Mouse (Mus musculus) effector memory CD4-positive, alpha-beta T cell, adult 7 months (primary cell): ENCODE data around the gene Borcs6. TPM values are rescaled to one million over a fixed set of nuclear protein-coding genes. Genes with fewer than 3 reads are reported as not detected.

Source experiments
- polyA plus RNA-seq: library from polyadenylated mRNA; unstranded; fragments of 100-300 nt; shearing (Covaris generic); gene quantifications from one replicate; pipeline ENCODE4 v1.2.1, GENCODE M21; 2017

Borcs6 gene
- polyA plus RNA-seq = 5.9 TPM

GRCm38 (mm10) chr11:69059357-69059974, at the start of gene Borcs6:
TSS of gene Borcs6 (plus strand) at chr11:69059717.

DNA sequence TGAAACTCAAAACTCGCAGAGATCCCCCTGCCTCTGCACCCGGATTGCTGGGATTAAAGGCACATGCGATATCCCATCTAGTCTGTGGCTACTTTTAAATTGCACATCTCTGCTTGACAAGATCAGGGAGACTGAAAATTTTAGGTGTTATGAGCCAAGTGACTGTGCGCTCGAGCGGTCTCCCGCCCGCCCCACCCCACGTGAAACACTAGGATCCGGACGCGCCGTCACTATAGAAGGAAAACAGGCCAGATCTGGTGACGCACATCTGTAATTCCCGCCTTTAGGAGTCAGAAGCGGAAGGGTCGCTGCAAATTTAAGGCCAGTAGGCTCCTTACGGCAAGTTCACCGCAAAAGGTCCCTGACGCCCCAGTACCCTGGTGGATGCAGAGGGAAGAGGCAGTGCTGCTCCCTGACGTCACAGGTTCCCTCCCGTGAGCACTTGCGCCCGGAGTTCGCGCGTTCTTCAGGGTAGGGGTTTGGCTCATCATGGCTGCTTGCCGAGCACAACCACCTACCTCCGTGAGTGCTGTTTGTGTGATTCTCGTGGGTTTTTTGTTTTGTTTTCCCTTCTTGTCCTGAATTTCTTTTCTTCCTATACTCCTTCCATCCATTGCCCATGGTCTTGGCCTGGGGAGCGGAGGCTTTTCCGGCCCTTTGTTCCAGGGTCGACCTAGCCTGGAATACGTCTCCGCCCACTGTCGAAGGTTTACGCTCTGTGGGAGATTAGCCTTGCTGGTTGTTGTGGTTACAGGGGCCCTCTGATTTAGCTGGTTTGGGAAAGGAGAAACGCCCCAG, 43.7 kb upstream of the Borcs6 start, which contains the start of gene Ctc1:
TSS of gene Ctc1 (plus strand) at position 268 of the 798 bp plus-strand sequence.

DNA sequence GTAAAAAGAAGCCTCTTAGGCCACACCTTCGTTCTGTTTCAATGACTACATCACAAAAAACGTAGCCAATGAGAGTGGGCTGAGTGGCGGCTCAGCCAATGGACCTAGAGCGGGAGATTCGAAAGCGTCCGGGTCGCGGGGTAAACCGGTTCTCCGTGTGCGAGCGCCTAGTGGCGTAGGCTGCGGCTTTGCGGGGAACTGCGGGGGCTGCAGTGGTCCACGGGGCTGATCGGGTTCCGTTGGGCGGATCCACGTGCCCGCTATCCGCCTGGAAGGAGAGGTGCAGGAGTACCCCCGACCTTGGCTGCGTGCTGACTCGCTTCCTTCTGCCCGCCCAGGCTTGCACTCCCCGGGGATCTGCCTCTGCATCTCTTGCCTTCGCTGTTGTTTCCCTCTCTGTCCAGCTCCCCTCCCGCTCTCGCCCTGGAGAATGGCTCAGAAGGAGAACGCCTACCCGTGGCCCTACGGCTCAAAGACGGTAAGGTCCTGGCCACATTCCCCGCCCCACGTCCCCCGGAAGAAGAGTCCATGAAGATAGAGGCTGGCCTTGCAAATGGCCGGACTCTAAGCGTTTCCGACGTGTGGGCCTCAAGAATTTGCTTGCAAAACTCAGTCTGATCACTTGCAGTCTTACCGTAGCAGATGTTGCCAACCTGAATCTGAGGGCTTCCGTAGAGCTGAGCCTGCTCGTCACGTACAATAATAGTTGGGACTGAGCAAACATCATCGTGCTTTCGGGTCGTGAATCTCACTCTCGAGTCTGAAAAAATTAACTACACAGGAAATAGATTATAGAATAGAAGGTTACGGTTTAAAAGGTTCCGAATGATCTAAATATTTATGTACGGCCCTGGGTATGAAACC, 13.8 kb upstream of the Borcs6 start, which contains the start of gene Aurkb:
TSS of gene Aurkb (plus strand) at position 117 of the 864 bp plus-strand sequence.

DNA sequence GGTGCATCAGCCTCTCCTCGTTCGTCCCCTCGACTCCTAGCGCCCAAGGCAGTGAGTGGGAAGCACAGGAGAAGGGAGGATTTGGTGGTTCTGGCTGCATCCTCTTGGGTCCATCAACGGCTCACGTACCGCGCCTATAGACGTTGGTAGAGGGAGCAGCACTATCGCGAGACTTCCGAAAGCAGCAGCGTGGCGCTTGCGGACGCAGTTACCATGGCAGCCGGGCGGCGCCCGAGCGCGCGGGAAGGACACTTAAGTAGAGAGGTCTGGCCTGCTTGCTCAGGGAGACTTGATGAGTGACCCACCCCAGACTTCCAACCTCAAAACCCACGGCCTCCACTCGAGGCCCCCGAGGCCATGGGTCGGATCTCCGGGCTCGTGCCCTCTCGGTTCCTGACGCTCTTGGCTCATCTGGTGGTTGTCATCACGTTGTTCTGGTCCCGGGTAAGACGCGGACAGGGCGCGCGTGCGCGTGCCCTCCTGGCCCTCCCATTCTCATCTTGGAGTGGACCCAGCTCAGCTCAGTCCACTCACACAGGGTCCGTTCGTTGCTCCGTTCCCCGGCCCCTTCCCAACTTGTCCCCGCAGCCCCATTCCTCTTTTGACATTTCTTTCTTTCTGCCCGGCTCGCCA, 11.2 kb downstream of the Borcs6 start, which contains the start of gene Tmem107:
TSS of gene Tmem107 (plus strand) at position 217 of the 633 bp plus-strand sequence.

GRCm38 (mm10) chr11:69088103-69088855, 28.8 kb downstream of the Borcs6 start, which contains the start of gene Vamp2:
TSS of gene Vamp2 (plus strand) at chr11:69088490.

DNA sequence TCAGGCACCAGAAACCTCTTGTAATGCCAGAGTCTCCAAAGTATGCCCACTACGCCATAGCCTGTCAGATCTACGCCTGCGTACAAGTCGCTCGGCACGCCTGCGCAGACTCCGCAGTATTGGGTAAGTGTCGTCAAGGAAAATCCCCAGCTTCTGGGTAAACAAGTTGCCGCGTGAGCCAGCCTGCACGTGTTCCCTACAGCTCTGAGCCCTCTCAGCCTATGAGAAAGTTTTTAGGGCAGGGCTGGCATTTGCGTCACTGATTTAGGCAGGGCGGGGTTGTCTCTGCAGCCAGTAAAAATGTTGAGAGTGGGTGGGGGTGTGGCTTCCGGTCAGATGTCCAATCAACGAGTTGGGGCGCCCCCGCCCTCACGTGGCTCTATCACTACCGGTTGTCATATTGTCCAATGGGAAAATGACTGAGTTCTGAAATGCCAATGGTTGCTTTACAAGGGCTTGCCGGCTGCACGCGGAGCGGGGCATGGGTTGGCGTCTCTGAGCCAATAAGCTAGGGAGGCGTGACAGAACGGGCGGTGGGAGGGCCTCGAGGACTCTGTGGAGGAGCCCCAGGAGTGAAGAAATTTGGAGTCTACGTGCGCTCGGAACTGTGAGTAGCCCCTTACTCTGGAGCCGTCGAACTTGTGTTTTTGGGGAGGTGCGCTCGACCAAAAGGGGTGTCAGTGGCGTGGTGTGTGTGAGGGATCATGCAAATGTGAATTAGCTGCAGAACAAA, 35.3 kb downstream of the Borcs6 start, which contains the start of gene Per1:
TSS of gene Per1 (plus strand) at position 521 of the 733 bp plus-strand sequence.

Other genes with a start within 250 kb of the Borcs6 start
- 155 TPM for gene Ndel1, start 187.9 kb upstream of the Borcs6 start, polyA plus RNA-seq
- gene Rnf222, start 171.2 kb upstream of the Borcs6 start, polyA plus RNA-seq = not detected
- 791 TPM for gene Rpl26, start 158.1 kb upstream of the Borcs6 start, polyA plus RNA-seq
- gene Odf4, start 132.6 kb upstream of the Borcs6 start, polyA plus RNA-seq = 0.48 TPM
- 0.24 TPM for gene Arhgef15, start 102.2 kb upstream of the Borcs6 start, polyA plus RNA-seq
- gene Slc25a35, start 91.6 kb upstream of the Borcs6 start, polyA plus RNA-seq = 4.6 TPM
- gene Rangrf, start 84.5 kb upstream of the Borcs6 start, polyA plus RNA-seq = 3.6 TPM
- 1.8 TPM for gene Pfas, start 51.3 kb upstream of the Borcs6 start, polyA plus RNA-seq
- 15.3 TPM for gene Ctc1, start 43.8 kb upstream of the Borcs6 start, polyA plus RNA-seq
- 2.2 TPM for gene Aurkb, start 14.1 kb upstream of the Borcs6 start, polyA plus RNA-seq
- 13.6 TPM for gene Tmem107, start 11.1 kb downstream of the Borcs6 start, polyA plus RNA-seq
- gene Vamp2, start 28.8 kb downstream of the Borcs6 start, polyA plus RNA-seq = 250 TPM
- gene Per1, start 35.5 kb downstream of the Borcs6 start, polyA plus RNA-seq = 81.1 TPM
- gene Hes7, start 60.7 kb downstream of the Borcs6 start, polyA plus RNA-seq = 0.35 TPM
- gene 9130213A22Rik, start 62.9 kb downstream of the Borcs6 start, polyA plus RNA-seq = 0.63 TPM
- 0.69 TPM for gene Aloxe3, start 66.2 kb downstream of the Borcs6 start, polyA plus RNA-seq
- gene Alox12b, start 97.3 kb downstream of the Borcs6 start, polyA plus RNA-seq = not detected
- gene Alox8, start 138.1 kb downstream of the Borcs6 start, polyA plus RNA-seq = 0.57 TPM
- 0.10 TPM for gene Gucy2e, start 177.3 kb downstream of the Borcs6 start, polyA plus RNA-seq